Mouse (Mus musculus) bone marrow macrophage, adult 2 months (primary cell): Measurements from ENCODE around the gene Hsf4.

ENCODE experiments used
- CTCF ChIP-seq: IDR thresholded peaks from 2 replicates; pipeline ENCODE4 v1.5.1; 2012; ENCODE audit warnings: low read depth, mild to moderate bottlenecking, low read length, moderate library complexity
- POLR2A ChIP-seq: IDR thresholded peaks from 2 replicates; pipeline ENCODE4 v1.6.1; 2012; ENCODE audit warnings: mild to moderate bottlenecking, low read depth, low read length, borderline replicate concordance

DNA sequence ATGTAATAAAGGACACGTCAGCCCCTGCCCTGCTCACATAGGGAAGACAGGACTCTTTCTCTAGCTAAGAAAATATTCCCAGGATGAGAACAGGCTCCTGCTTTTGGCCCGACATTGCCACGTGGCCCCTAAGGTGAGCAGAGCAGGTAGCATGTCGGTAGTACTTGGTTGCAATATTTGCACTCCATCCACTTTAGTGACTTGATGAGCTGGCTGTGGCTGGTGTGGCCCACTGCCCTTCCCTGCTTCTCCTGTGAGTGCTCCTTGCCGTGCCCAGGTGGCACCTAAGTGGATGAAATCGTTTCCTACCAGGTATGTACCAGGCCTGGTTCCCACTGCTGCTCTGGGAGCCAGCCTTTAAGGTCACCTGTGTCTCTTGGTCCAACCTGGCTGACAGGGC, 17.6 kb upstream of the Hsf4 start:
- TF ChIP-seq POLR2A (no peak), CTCF (no peak)
